Mouse (Mus musculus) frontal cortex, postnatal 36 days (tissue): Measurements from ENCODE around the gene Pank2.
"Not testable (repeated sequence)": the region's sequence is repeated elsewhere in the genome, so short reads cannot be mapped to it uniquely, and the experiment has no call there.

Experiments
- DNase-seq, 2 experiments: peaks; one replicate each; pipeline ENCODE4 v3.0.0; 2022; ENCODE audit warnings: low spot score in 2 of 2

Pank2 gene

GRCm38 (mm10) chr2:131260544-131261307, 1.6 kb upstream of the Pank2 start:
- DNase-seq: no peak

GRCm38 (mm10) chr2:131261481-131262212, 648 bp upstream of the Pank2 start:
- peak in 1 of 2 experiments; percentile 64 for DNase-seq

GRCm38 (mm10) chr2:131262680-131263670, 680 bp downstream of the Pank2 start:
- DNase-seq: no peak

GRCm38 (mm10) chr2:131264027-131264426, 1.7 kb downstream of the Pank2 start:
- DNase-seq: no peak

GRCm38 (mm10) chr2:131265056-131265455, 2.8 kb downstream of the Pank2 start:
- DNase-seq: no peak

GRCm38 (mm10) chr2:131275493-131275892, 13.2 kb downstream of the Pank2 start:
- DNase-seq: no peak

- DNase-seq: no peak
Observed at GRCm38 (mm10) chr2:131276722-131277121, 14.4 kb downstream of the Pank2 start.

GRCm38 (mm10) chr2:131281596-131281995, 19.3 kb downstream of the Pank2 start:
- no peak for DNase-seq

GRCm38 (mm10) chr2:131286276-131286675, 24.0 kb downstream of the Pank2 start:
- no peak for DNase-seq

- no peak for DNase-seq
Observed at GRCm38 (mm10) chr2:131290669-131291068, 28.4 kb downstream of the Pank2 start.

GRCm38 (mm10) chr2:131296746-131297261, 34.5 kb downstream of the Pank2 start:
- no peak for DNase-seq

- not testable (repeated sequence) for DNase-seq
Observed at GRCm38 (mm10) chr2:131298674-131299073, 36.4 kb downstream of the Pank2 start.

GRCm38 (mm10) chr2:131300485-131300884, 38.2 kb downstream of the Pank2 start:
- no peak for DNase-seq

- no peak for DNase-seq
Observed at GRCm38 (mm10) chr2:131301635-131302034, 39.3 kb downstream of the Pank2 start.

- DNase-seq: no peak
Observed at GRCm38 (mm10) chr2:131304497-131304896, 42.2 kb downstream of the Pank2 start.

GRCm38 (mm10) chr2:131305226-131305625, 42.9 kb downstream of the Pank2 start:
- DNase-seq: not testable (repeated sequence)

- no peak for DNase-seq
Observed at GRCm38 (mm10) chr2:131307391-131307790, 45.1 kb downstream of the Pank2 start.

- DNase-seq: no peak
Observed at GRCm38 (mm10) chr2:131307822-131308221, 45.5 kb downstream of the Pank2 start.

- no peak for DNase-seq
Observed at GRCm38 (mm10) chr2:131309296-131309695, 47.0 kb downstream of the Pank2 start.

- DNase-seq: no peak
Observed at GRCm38 (mm10) chr2:131316167-131316566, 53.9 kb downstream of the Pank2 start.

GRCm38 (mm10) chr2:131319401-131319800, 57.1 kb downstream of the Pank2 start:
- DNase-seq: no peak

- peak; percentile 50 to 77 for DNase-seq
Observed at GRCm38 (mm10) chr2:131321192-131321591, 58.9 kb downstream of the Pank2 start.
